Mouse (Mus musculus): Measurements from ENCODE around the gene Sipa1l1. TPM values are rescaled to one million over a fixed set of nuclear protein-coding genes. Genes with fewer than 3 reads are reported as not detected.

Sipa1l1 gene
- polyA plus RNA-seq, 1 experiment from 2014 or later: 25.9 TPM

DNA sequence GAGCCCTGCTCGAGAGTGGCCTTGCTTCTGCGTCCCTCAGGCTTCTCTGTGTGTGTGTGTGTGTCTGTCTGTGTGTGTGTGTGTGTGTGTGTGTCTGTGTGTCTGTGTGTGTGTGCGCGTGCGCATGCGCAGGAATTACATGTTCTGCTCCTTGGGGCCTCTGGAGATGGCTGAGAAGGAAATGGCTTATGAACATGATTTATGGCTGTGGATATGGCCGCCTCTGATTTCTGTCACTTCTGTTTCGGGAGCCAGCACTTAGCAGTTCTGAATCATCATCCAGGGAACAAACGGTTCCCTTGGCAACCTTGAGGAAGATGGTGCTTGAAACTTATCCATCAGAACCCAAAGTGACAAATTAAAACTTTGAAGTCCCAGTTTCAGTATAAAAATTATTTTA lies 265.5 kb downstream of the Sipa1l1 start:
- Histone ChIP-seq H3K9ac (ENCODE audit: low read length) (no peak overlapping the region), H3K4me1 (replicated peaks; ENCODE audit: control insufficient read depth, insufficient read depth, low read length) (no peaks in the 10 kb centered on the region), H3K4me3 (ENCODE audit: low read length) (no peak overlapping the region), H3K27me3 (ENCODE audit: control insufficient read depth, insufficient read depth, low read depth, low read length) (no peaks in the 10 kb centered on the region), H3K4me2 (ENCODE audit: low read depth, low read length) (no peak overlapping the region), H3K27ac (ENCODE audit: low read length) (no peak overlapping the region), H3K36me3 (ENCODE audit: control insufficient read depth, insufficient read depth, low read length) (peaks cover 13% of the 10 kb centered on the region), H3K9me3 (ENCODE audit: control insufficient read depth, low read length) (no peaks in the 10 kb centered on the region)
- ATAC-seq (ENCODE audit: low read depth): 0 out of 2 replicates have a peak, but pooled peaks have one; percentile 32
- 69% methylated on average over 9 of the region's 9 CpGs for WGBS

DNA sequence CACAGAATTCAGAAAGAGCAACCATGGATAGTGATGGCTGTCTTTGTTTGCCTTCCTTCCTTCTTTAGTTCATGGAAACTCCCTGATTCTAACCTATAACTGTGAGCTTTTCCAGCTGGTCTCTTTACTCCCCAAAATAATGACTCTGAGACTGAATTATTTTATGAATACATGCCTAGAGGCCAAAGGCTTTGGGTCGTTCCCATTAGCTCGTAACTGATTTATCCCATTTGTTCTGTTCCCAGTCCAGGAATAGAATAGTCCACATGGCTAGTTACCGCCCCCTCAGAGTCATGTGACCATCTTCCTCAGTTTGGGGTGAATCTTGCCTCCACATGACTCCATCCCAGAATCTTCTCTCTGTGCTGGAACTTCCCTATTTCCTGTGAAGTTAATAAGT lies 272.4 kb downstream of the Sipa1l1 start:
- H3K4me2 ChIP-seq (ENCODE audit: low read depth, low read length): no peak overlapping the region
- no peak overlapping the region for H3K4me3 ChIP-seq (ENCODE audit: low read length)
- H3K36me3 ChIP-seq (ENCODE audit: control insufficient read depth, insufficient read depth, low read length): peaks cover 26% of the 10 kb centered on the region
- no peaks in the 10 kb centered on the region for H3K27me3 ChIP-seq (ENCODE audit: control insufficient read depth, insufficient read depth, low read depth, low read length)
- H3K9me3 ChIP-seq (ENCODE audit: control insufficient read depth, low read length): no peaks in the 10 kb centered on the region
- H3K4me1 ChIP-seq (replicated peaks; ENCODE audit: control insufficient read depth, insufficient read depth, low read length): no peaks in the 10 kb centered on the region
- no peak overlapping the region for H3K9ac ChIP-seq (ENCODE audit: low read length)
- no peak for ATAC-seq (ENCODE audit: low read depth)
- H3K27ac ChIP-seq (ENCODE audit: low read length): no peak overlapping the region
- WGBS: 76% methylated on average over 3 of the region's 3 CpGs

DNA sequence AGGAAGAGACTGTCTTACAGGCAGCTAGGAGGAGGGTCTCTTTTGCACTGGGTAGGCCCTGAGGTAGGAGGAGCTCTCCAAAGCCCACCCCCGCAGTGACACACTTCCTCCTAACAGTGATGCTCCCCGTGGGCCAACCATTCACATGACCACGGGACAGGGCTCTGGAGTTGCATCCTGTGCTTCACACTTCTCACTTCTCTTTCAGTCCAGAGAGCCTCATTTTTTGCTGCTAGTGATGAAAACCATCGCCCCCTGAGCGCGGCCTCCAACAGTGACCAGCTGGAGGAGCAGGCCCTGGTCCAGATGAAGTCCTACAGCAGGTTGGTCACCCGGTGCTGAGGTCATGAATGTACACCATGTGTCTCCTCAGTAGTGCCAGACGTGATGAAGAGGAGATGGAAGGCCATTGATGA lies 277.5 kb downstream of the Sipa1l1 start:
- H3K4me1 ChIP-seq (replicated peaks; ENCODE audit: control insufficient read depth, insufficient read depth, low read length): no peaks in the 10 kb centered on the region
- H3K4me2 ChIP-seq (ENCODE audit: low read depth, low read length): no peak overlapping the region
- no peak overlapping the region for H3K4me3 ChIP-seq (ENCODE audit: low read length)
- 83% methylated on average over 8 of the region's 8 CpGs for WGBS
- no peak for ATAC-seq (ENCODE audit: low read depth)
- no peaks in the 10 kb centered on the region for H3K27me3 ChIP-seq (ENCODE audit: control insufficient read depth, insufficient read depth, low read depth, low read length)
- H3K36me3 ChIP-seq (ENCODE audit: control insufficient read depth, insufficient read depth, low read length): peaks cover 12% of the 10 kb centered on the region
- no peak overlapping the region for H3K9ac ChIP-seq (ENCODE audit: low read length)
- no peaks in the 10 kb centered on the region for H3K9me3 ChIP-seq (ENCODE audit: control insufficient read depth, low read length)
- H3K27ac ChIP-seq (ENCODE audit: low read length): no peak overlapping the region

DNA sequence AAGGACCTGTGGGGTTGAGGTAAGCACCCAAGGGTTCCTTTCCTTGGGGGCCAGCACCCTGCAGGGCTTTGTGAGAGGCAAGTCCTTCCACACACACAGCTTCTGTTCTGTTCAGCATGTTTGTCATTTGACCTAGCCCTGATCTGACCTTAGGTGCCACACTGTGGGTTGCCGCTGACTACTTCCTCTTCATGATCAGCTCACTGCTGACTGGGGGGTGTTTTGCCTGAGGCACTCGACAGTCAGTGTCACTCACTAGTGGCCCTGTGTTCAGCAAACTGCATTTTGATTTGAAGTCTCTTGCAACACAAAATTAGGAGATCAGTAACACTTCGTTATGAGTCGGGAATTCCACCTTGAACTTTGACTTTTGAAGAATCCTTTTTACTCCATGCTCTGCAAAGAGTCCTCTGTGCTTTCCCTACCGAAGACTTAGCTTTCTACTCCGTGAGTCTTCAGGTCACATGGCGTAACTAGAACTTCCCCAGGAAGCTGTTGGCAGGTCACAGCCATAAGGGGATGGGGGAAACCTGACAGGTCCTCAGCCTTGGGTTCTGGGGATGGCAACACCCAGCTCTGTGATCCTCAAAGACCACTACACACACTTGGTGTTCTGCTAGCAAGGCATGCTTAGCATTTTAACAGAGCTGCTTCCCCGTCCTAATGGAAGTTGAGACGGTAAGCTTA lies 279.2 kb downstream of the Sipa1l1 start:
- Histone ChIP-seq H3K27ac (ENCODE audit: low read length) (no peak overlapping the region), H3K9ac (ENCODE audit: low read length) (no peak overlapping the region), H3K27me3 (ENCODE audit: control insufficient read depth, insufficient read depth, low read depth, low read length) (no peaks in the 10 kb centered on the region), H3K4me2 (ENCODE audit: low read depth, low read length) (no peak overlapping the region), H3K4me3 (ENCODE audit: low read length) (no peak overlapping the region), H3K4me1 (replicated peaks; ENCODE audit: control insufficient read depth, insufficient read depth, low read length) (no peaks in the 10 kb centered on the region), H3K9me3 (ENCODE audit: control insufficient read depth, low read length) (no peaks in the 10 kb centered on the region), H3K36me3 (ENCODE audit: control insufficient read depth, insufficient read depth, low read length) (peaks cover 12% of the 10 kb centered on the region)
- ATAC-seq (ENCODE audit: low read depth): no peak
- WGBS: 71% methylated on average over 9 of the region's 9 CpGs

DNA sequence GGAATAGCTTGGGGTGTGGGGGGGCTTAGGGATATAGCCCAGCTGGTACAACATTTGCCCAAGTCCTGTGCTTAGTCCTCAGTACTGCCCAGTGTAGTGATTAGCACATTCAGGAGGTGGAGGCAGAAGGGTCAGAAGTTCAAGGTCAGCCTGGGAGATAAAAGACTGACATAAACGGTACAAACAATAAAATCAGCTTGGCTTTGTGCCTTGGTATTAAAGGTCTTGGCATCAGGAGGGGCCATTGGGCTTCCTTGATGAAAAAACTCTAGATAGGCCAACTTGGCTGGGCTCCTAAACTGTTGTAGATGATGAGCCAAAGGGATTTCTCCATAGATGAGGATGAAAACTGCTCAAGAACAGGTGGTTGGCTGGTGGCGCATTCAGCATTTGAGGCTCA lies 283.3 kb downstream of the Sipa1l1 start:
- no peak overlapping the region for H3K4me2 ChIP-seq (ENCODE audit: low read depth, low read length)
- no peak overlapping the region for H3K4me3 ChIP-seq (ENCODE audit: low read length)
- no peaks in the 10 kb centered on the region for H3K27me3 ChIP-seq (ENCODE audit: control insufficient read depth, insufficient read depth, low read depth, low read length)
- no peaks in the 10 kb centered on the region for H3K9me3 ChIP-seq (ENCODE audit: control insufficient read depth, low read length)
- H3K27ac ChIP-seq (ENCODE audit: low read length): no peak overlapping the region
- 76% methylated on average over 2 of the region's 2 CpGs for WGBS
- H3K36me3 ChIP-seq (ENCODE audit: control insufficient read depth, insufficient read depth, low read length): peaks cover 1% of the 10 kb centered on the region; the same call in 1 of the 2 replicates
- H3K4me1 ChIP-seq (replicated peaks; ENCODE audit: control insufficient read depth, insufficient read depth, low read length): no peaks in the 10 kb centered on the region
- ATAC-seq (ENCODE audit: low read depth): no peak
- no peak overlapping the region for H3K9ac ChIP-seq (ENCODE audit: low read length)

DNA sequence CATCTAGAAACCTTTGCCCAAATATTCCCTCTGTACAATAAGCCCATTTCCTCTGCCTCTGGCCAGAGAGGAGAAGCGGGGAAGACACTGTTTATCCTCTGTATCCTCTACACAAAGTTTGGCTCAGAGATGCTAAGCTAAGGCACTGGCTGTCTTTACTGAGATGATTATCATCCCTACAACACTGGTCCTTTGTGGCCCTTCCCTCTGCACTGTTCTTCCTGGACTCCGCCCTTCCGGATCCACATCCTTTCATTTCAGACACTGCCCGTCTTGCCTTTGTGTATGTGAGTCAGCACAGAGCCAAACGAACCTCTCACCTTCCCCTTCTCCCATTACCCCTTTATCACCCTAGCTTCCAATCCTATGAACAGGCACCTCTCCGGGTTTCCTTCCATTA lies 285.3 kb downstream of the Sipa1l1 start:
- 71% methylated on average over 6 of the region's 6 CpGs for WGBS
- no peak overlapping the region for H3K4me2 ChIP-seq (ENCODE audit: low read depth, low read length)
- no peak overlapping the region for H3K4me3 ChIP-seq (ENCODE audit: low read length)
- peak; percentile 82 for ATAC-seq (ENCODE audit: low read depth)
- no peaks in the 10 kb centered on the region for H3K4me1 ChIP-seq (replicated peaks; ENCODE audit: control insufficient read depth, insufficient read depth, low read length)
- no peaks in the 10 kb centered on the region for H3K36me3 ChIP-seq (ENCODE audit: control insufficient read depth, insufficient read depth, low read length)
- H3K9me3 ChIP-seq (ENCODE audit: control insufficient read depth, low read length): no peaks in the 10 kb centered on the region
- H3K27me3 ChIP-seq (ENCODE audit: control insufficient read depth, insufficient read depth, low read depth, low read length): no peaks in the 10 kb centered on the region
- no peak overlapping the region for H3K9ac ChIP-seq (ENCODE audit: low read length)
- H3K27ac ChIP-seq (ENCODE audit: low read length): peak overlapping the region; percentile 48

DNA sequence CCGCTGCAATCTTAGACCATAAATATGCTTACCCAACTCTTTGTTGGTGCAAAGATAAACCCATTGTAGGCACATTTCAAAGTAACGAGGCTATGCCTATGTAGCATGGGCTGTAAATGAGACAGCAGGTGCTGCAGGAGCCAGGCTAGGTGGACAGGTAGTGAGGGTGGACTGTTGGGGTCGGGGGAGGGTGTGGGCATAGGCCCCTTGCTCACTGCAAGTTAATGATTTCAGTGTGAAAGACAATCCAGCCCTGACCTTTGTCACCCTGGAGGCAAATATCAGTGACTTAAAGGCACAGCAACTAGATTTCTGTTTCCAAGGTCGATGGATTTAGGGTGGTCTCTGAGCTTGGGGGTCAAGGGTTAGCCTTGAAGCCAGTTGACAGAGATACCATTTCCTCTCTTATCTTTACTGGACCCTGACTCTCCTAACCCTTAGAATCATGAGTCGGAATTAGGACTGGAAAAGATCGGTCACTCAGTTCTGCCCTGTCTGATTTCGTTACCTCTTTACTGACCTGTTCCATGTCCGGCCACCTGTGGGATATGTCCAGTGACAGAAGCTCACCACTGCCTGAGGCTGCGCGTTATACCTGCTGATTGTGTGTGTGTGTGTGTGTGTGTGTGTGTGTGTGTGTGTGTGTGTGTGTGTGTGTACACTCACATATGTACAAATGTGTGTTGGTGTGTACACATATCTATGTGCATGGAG lies 286.7 kb downstream of the Sipa1l1 start:
- no peak for ATAC-seq (ENCODE audit: low read depth)
- H3K4me2 ChIP-seq (ENCODE audit: low read depth, low read length): no peak overlapping the region
- no peak overlapping the region for H3K4me3 ChIP-seq (ENCODE audit: low read length)
- 54% methylated on average over 10 of the region's 10 CpGs for WGBS
- H3K9ac ChIP-seq (ENCODE audit: low read length): no peak overlapping the region
- H3K9me3 ChIP-seq (ENCODE audit: control insufficient read depth, low read length): no peaks in the 10 kb centered on the region
- no peak overlapping the region for H3K27ac ChIP-seq (ENCODE audit: low read length)
- H3K4me1 ChIP-seq (replicated peaks; ENCODE audit: control insufficient read depth, insufficient read depth, low read length): no peaks in the 10 kb centered on the region
- no peaks in the 10 kb centered on the region for H3K27me3 ChIP-seq (ENCODE audit: control insufficient read depth, insufficient read depth, low read depth, low read length)
- no peaks in the 10 kb centered on the region for H3K36me3 ChIP-seq (ENCODE audit: control insufficient read depth, insufficient read depth, low read length)

DNA sequence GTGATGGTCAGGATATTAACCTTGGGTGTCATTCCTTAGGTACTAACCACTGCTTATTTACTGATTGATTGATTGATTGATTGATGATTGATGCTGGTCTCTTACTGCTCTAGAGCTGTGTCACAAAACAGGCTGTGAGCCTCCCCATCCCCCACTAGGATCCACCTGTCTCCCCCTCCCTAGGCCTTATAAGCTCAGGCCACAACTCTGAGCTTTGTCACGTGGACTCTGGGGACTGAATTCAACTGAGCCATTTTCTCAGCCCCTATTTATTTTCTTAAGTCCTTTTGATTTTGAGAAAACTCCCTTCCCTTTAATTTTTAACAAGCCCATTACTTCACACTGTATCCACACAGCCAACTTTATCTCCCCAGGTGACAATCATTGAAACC lies 287.3 kb downstream of the Sipa1l1 start:
- Histone ChIP-seq H3K27ac (ENCODE audit: low read length) (no peak overlapping the region), H3K36me3 (ENCODE audit: control insufficient read depth, insufficient read depth, low read length) (no peaks in the 10 kb centered on the region), H3K9ac (ENCODE audit: low read length) (no peak overlapping the region), H3K27me3 (ENCODE audit: control insufficient read depth, insufficient read depth, low read depth, low read length) (no peaks in the 10 kb centered on the region), H3K4me3 (ENCODE audit: low read length) (no peak overlapping the region), H3K4me1 (replicated peaks; ENCODE audit: control insufficient read depth, insufficient read depth, low read length) (no peaks in the 10 kb centered on the region), H3K9me3 (ENCODE audit: control insufficient read depth, low read length) (no peaks in the 10 kb centered on the region), H3K4me2 (ENCODE audit: low read depth, low read length) (no peak overlapping the region)
- no peak for ATAC-seq (ENCODE audit: low read depth)
- 41% methylated on average over 1 of the region's 1 CpGs for WGBS

DNA sequence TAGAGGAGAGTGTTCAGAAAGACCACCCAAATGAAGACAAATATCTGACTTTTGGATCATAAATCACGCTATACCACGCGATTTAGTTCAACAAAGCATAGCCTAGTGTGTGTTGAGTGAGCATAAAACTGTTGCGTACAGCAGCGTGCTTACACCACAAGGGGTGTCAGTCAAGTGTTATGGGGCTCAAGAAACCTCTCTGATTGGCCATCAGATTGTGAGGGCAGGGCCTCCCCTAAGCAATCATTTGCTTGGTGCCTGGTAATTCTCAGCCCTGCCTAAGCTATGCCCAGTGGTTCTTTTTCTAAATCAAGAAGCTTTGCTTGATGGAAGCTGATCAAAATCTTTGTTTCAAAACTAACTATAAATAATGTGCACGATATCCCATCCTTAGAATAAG lies 288.5 kb downstream of the Sipa1l1 start:
- H3K4me2 ChIP-seq (ENCODE audit: low read depth, low read length): no peak overlapping the region
- H3K9me3 ChIP-seq (ENCODE audit: control insufficient read depth, low read length): no peaks in the 10 kb centered on the region
- H3K27ac ChIP-seq (ENCODE audit: low read length): no peak overlapping the region
- no peak for ATAC-seq (ENCODE audit: low read depth)
- 81% methylated on average over 6 of the region's 6 CpGs for WGBS
- H3K27me3 ChIP-seq (ENCODE audit: control insufficient read depth, insufficient read depth, low read depth, low read length): no peaks in the 10 kb centered on the region
- no peaks in the 10 kb centered on the region for H3K4me1 ChIP-seq (replicated peaks; ENCODE audit: control insufficient read depth, insufficient read depth, low read length)
- no peaks in the 10 kb centered on the region for H3K36me3 ChIP-seq (ENCODE audit: control insufficient read depth, insufficient read depth, low read length)
- no peak overlapping the region for H3K4me3 ChIP-seq (ENCODE audit: low read length)
- H3K9ac ChIP-seq (ENCODE audit: low read length): no peak overlapping the region

Measured in lung, embryonic 16.5 days (tissue).